Mouse (Mus musculus): ENCODE data around the gene Gpc4. TPM values are rescaled to one million over a fixed set of nuclear protein-coding genes. Genes with fewer than 3 reads are reported as not detected.

Gene Gpc4
- polyA plus RNA-seq (2017; shearing (Covaris generic)) = not detected

GRCm38 (mm10) chrX:52164738-52165554 is at the start of gene Gpc4:
Gene Gpc4, minus strand, starts transcription at chrX:52165252.

Other genes starting within 250 kb of the Gpc4 start
- not detected for gene 1700080O16Rik, start 192.5 kb downstream of the Gpc4 start, polyA plus RNA-seq (2017; shearing (Covaris generic))

All from activated CD4-positive, CD25-positive, alpha-beta regulatory T cell, adult 9 weeks (primary cell).